Mouse (Mus musculus) hindbrain, embryonic 13.5 days (tissue): ENCODE data around the gene Tmem120a. TPM values are rescaled to one million over a fixed set of nuclear protein-coding genes. Genes with fewer than 3 reads are reported as not detected.

Experiments used
- ATAC-seq: fragments of 200-750 bp; cut with Nextera tagmentation; 2 replicates; pipeline ENCODE4 v1.8.0; 2017; ENCODE audit warnings: moderate TSS enrichment; ENCODE audit not compliant: low FRiP score
- H3K27ac ChIP-seq: fragments of 300-500 bp; sonication (generic); 2 replicates; pipeline ENCODE4 v1.5.1; 2015; ENCODE audit warnings: inconsistent platforms, mild to moderate bottlenecking, moderate library complexity
- H3K27me3 ChIP-seq: fragments of 300-500 bp; sonication (generic); 2 replicates; pipeline ENCODE4 v1.6.1; 2015; ENCODE audit warnings: mild to moderate bottlenecking, inconsistent platforms
- H3K36me3 ChIP-seq: fragments of 300-500 bp; sonication (generic); 2 replicates; pipeline ENCODE4 v1.6.1; 2015; ENCODE audit warnings: mild to moderate bottlenecking, inconsistent platforms
- H3K4me1 ChIP-seq: fragments of 300-500 bp; sonication (generic); replicated peaks from 2 replicates; pipeline ENCODE4 v1.6.1; 2015; ENCODE audit warnings: inconsistent platforms
- H3K4me2 ChIP-seq: fragments of 300-500 bp; sonication (generic); 2 replicates; pipeline ENCODE4 v1.6.1; 2015; ENCODE audit warnings: inconsistent platforms, mild to moderate bottlenecking, moderate library complexity
- H3K4me3 ChIP-seq: fragments of 300-500 bp; sonication (generic); 2 replicates; pipeline ENCODE4 v1.5.1; 2015; ENCODE audit warnings: mild to moderate bottlenecking, inconsistent platforms
- H3K9ac ChIP-seq: fragments of 300-500 bp; sonication (generic); 2 replicates; pipeline ENCODE4 v1.6.1; 2015; ENCODE audit warnings: mild to moderate bottlenecking, inconsistent platforms
- H3K9me3 ChIP-seq: fragments of 300-500 bp; sonication (generic); 2 replicates; pipeline ENCODE4 v1.6.1; 2016; ENCODE audit warnings: inconsistent platforms
- WGBS: fragments of 180-500 bp; shearing (Covaris S2); methylation state at CpG from one replicate; pipeline ENCODE4 v1.1.7; 2015; 5-methylcytosine and 5-hydroxymethylcytosine counted together
- polyA plus RNA-seq: library from polyadenylated mRNA; unstranded; fragments of >200 nt; fragmentation: Nextera tagmentation; extraction: Ambion mirVana; gene quantifications from 2 replicates; pipeline ENCODE4 v1.2.1, GENCODE M21; 2015

The Tmem120a gene
- polyA plus RNA-seq, 1 experiment from 2014 or later = 80.8 TPM

DNA sequence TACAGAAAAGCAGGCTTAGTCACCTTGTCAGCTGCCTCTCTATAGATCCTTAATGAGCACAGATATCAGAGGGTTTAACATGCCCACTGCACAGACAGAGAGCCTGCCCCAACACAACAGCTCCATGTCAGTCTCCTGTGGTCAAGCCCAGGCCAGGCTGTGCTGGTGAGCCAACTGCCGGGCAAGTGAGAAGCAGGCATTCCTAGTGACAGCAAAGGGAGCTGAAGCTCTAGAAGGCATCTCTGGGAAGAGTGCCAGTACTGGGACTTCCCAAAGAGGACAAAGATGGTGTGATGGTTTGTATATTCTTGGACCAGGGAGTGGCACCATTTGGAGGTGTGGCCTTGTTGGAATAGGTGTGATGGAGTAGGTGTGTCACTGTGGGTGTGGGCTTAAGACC lies 6.8 kb upstream of the Tmem120a start:
- no peak overlapping the region for H3K27ac ChIP-seq
- H3K4me3 ChIP-seq = no peak overlapping the region
- WGBS = 91% methylated on average over 1 of the region's 1 CpGs
- no peak overlapping the region for H3K4me2 ChIP-seq
- no peak overlapping the region for H3K9ac ChIP-seq
- 0 out of 2 replicates have a peak, but pooled peaks cover 3% of the 10 kb centered on the region for H3K27me3 ChIP-seq
- H3K9me3 ChIP-seq = peaks cover 11% of the 10 kb centered on the region; the same call in 1 of the 2 replicates
- 0 out of 2 replicates have a peak, but pooled peaks cover 3% of the 10 kb centered on the region for H3K36me3 ChIP-seq
- H3K4me1 ChIP-seq = no peaks in the 10 kb centered on the region
- no peak for ATAC-seq

DNA sequence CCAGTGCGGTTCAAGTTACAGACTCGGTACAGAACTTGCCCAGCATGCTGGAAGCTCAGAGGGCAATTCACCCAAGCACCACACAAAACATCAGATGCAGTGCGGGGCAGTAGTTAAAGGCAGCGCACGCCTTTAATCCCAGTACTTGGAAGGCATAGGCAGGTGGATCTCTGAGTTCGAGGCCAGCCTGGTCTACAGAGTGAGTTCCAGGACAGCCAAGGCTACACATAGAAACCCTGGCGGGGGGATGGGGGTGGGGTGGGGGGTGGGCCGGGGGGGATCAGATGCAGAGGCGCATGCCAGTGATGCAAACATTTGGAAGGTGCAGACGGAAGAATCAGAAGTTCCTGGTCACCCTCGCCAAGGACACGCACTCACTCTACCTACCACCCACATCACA lies 494 bp upstream of the Tmem120a start:
- H3K9me3 ChIP-seq = peaks cover 11% of the 10 kb centered on the region; the same call in 1 of the 2 replicates
- H3K27ac ChIP-seq = 0 out of 2 replicates have a peak overlapping the region, but pooled peaks have one; percentile 58
- peak overlapping the region; percentile 95 for H3K4me3 ChIP-seq
- WGBS = 27% methylated on average over 12 of the region's 12 CpGs
- peak overlapping the region; percentile 97 for H3K4me2 ChIP-seq
- ATAC-seq = no peak
- H3K27me3 ChIP-seq = peaks cover 9% of the 10 kb centered on the region; the same call in 1 of the 2 replicates
- H3K36me3 ChIP-seq = peaks cover 24% of the 10 kb centered on the region
- peaks cover 21% of the 10 kb centered on the region for H3K4me1 ChIP-seq
- peak overlapping the region; percentile 92 for H3K9ac ChIP-seq

DNA sequence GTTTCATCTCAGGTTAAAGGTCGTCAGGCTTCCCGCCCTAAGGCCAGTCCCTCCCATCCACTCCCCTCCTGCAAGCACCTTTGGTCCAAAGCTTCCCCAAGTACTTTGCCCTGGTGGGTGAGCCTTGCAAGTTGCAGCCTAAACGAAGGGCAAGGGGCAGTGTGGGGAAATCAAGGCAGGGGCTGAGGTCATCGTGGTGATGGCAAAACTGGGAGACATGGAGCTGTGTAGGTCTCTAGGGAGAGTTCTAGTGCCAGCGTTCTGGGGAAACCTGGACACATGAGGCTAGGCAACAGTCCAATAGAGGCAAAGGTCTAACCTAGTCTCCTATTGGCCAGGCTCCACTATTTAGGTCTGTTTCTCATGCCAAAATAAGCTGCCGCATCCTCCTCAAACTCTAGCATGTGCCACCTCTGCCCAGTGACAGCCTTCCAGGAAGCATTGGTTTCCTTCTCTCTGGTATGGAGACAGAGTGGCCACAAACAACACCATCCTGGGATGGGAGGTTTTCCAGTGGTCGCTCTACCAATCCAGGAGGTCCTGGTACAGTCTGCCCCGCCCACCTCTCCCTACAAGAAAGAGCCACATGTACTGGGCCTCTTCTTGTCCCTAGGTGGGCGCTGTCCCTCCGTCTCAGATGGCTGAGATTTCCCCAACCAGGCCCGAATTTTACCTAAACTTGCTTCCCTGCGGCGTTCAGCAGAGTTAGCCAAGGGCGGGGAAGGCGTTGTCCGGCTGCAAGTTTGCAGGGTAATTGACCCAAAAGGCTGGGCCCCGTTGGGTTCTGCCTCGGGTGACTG lies 1.1 kb downstream of the Tmem120a start:
- H3K4me3 ChIP-seq = peak overlapping the region; percentile 95
- H3K4me2 ChIP-seq = peak overlapping the region; percentile 97
- 26% methylated on average over 18 of the region's 18 CpGs for WGBS

DNA sequence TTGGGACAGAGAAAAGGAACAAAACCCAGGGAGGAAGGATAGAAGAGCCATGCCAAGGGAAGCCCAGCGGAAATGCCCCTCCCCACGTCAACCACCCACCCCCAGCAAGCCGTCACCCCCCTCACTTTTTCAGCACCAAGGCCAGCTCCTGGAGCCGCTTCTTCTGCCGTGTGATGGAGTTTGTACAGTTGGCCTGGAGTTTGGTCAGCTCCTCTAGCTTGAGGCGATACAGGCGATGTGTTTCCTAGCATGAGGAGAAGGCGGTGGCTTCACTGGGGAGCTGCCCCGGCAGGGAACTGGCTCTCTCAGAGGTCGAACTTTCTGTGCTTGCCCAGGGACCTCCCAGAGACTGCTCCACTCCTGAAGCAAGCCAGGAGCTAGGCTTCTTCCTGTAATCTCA lies 2.1 kb downstream of the Tmem120a start:
- Histone ChIP-seq H3K9ac (peak overlapping the region; percentile 92; the same call in 1 of the 2 replicates), H3K4me3 (no peak overlapping the region), H3K4me2 (no peak overlapping the region), H3K4me1 (peaks cover 21% of the 10 kb centered on the region), H3K9me3 (0 out of 2 replicates have a peak, but pooled peaks cover 5% of the 10 kb centered on the region), H3K36me3 (peaks cover 39% of the 10 kb centered on the region), H3K27ac (no peak overlapping the region), H3K27me3 (peaks cover 9% of the 10 kb centered on the region; the same call in 1 of the 2 replicates)
- 72% methylated on average over 10 of the region's 10 CpGs for WGBS
- no peak for ATAC-seq

More for the DNA sequence above, 1.1 kb downstream of the Tmem120a start:
- H3K36me3 ChIP-seq = peaks cover 32% of the 10 kb centered on the region
- H3K9ac ChIP-seq = peak overlapping the region; percentile 92
- peaks cover 9% of the 10 kb centered on the region; the same call in 1 of the 2 replicates for H3K27me3 ChIP-seq
- peak; percentile 57; the same call in 1 of the 2 replicates for ATAC-seq
- peaks cover 21% of the 10 kb centered on the region for H3K4me1 ChIP-seq
- H3K9me3 ChIP-seq = peaks cover 11% of the 10 kb centered on the region; the same call in 1 of the 2 replicates
- H3K27ac ChIP-seq = peak overlapping the region; percentile 58; the same call in 1 of the 2 replicates

DNA sequence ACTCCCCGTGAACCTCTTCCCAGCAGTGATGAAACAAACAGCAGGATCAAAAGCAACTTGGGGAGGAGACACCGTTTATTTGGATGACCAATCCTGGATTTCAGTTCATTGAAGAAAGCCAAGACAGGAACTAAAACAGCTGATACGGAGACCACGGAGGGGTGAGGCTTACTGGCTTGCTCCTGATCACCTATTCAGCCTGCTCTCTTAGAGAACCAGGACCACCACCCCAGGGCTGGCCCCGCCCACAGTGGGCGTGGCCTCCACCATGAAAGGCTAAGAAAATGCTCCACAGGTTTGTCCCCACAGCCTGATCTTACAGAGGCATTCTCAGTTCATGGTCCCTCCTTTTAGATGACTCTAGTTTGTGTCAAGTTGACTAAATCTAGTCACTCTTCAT lies 6.0 kb downstream of the Tmem120a start:
- H3K27ac ChIP-seq = no peak overlapping the region
- no peak for ATAC-seq
- H3K4me3 ChIP-seq = no peak overlapping the region
- H3K4me2 ChIP-seq = no peak overlapping the region
- H3K36me3 ChIP-seq = peaks cover 77% of the 10 kb centered on the region
- H3K27me3 ChIP-seq = no peaks in the 10 kb centered on the region
- H3K4me1 ChIP-seq = peaks cover 13% of the 10 kb centered on the region
- no peak overlapping the region for H3K9ac ChIP-seq
- H3K9me3 ChIP-seq = no peaks in the 10 kb centered on the region
- WGBS = 30% methylated on average over 6 of the region's 6 CpGs

DNA sequence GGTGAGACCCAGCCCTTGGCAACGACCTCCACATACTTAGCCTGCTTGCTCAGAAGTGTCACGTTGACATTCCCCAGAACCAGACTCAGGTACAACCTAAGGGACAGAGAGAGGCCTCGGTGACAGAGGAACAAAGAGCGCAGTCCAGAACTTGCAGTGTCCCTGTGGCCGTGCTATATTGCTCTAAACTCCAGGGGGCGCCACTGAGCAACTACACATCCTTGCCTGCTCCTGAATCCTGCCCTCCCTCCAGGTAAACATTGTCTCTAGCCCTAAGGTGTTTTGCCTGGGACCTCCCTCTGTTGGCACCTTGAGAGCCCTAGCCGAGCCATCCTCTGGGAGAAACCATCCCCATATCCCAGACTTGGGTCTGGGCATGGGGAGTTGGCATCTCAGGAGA lies 7.1 kb downstream of the Tmem120a start:
- Histone ChIP-seq H3K27me3 (no peaks in the 10 kb centered on the region), H3K4me2 (no peak overlapping the region), H3K4me1 (peaks cover 1% of the 10 kb centered on the region; the same call in 1 of the 2 replicates), H3K4me3 (no peak overlapping the region), H3K36me3 (peaks cover 88% of the 10 kb centered on the region), H3K9me3 (no peaks in the 10 kb centered on the region), H3K9ac (no peak overlapping the region), H3K27ac (no peak overlapping the region)
- 84% methylated on average over 7 of the region's 7 CpGs for WGBS
- no peak for ATAC-seq

DNA sequence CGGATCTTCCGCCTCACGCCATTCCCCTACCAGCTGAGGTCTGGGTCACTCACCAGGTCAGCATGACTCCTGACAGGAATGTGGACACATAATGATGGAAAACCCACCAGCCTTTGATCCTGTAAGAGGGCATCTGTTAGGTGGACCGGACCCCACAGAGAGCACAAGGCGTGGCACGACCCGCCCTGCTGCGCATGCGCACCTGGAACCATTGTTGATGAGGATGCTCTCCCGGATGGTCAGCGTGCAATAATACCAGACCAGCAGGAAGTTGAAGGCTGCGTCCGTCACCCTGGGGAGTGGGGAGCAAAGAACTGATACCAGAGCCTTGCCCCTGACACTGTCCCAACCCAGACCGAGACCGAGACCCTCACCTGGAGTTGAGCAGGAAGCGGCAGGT lies 7.7 kb downstream of the Tmem120a start:
- no peak overlapping the region for H3K27ac ChIP-seq
- no peaks in the 10 kb centered on the region for H3K27me3 ChIP-seq
- no peak overlapping the region for H3K4me2 ChIP-seq
- no peak overlapping the region for H3K9ac ChIP-seq
- H3K4me3 ChIP-seq = no peak overlapping the region
- H3K36me3 ChIP-seq = peaks cover 89% of the 10 kb centered on the region
- no peak for ATAC-seq
- 93% methylated on average over 16 of the region's 16 CpGs for WGBS
- H3K4me1 ChIP-seq = no peaks in the 10 kb centered on the region
- H3K9me3 ChIP-seq = no peaks in the 10 kb centered on the region

DNA sequence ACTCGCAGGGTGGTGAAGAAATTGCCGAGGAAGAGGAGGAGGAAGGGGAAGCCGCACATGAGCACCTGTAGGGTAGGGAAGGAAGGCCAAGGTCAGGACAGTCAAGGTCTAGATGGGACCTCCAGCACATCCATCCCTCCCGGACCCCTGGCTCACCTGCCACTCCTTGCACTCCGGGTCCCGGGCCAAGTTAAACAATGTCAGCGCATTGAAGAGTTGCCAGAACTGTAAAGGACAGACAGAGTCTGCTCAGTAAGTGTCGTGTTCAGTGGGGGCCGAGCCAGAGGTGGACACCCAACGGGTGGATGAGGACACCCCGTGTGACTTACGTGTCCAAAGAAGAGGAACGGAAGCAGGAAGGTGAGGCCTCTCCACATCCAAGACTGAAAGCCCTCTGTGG lies 8.5 kb downstream of the Tmem120a start:
- no peak overlapping the region for H3K9ac ChIP-seq
- WGBS = 90% methylated on average over 13 of the region's 13 CpGs
- no peak for ATAC-seq
- no peaks in the 10 kb centered on the region for H3K9me3 ChIP-seq
- H3K27me3 ChIP-seq = no peaks in the 10 kb centered on the region
- H3K4me1 ChIP-seq = no peaks in the 10 kb centered on the region
- H3K4me3 ChIP-seq = no peak overlapping the region
- H3K27ac ChIP-seq = no peak overlapping the region
- H3K36me3 ChIP-seq = peaks cover 89% of the 10 kb centered on the region
- no peak overlapping the region for H3K4me2 ChIP-seq

DNA sequence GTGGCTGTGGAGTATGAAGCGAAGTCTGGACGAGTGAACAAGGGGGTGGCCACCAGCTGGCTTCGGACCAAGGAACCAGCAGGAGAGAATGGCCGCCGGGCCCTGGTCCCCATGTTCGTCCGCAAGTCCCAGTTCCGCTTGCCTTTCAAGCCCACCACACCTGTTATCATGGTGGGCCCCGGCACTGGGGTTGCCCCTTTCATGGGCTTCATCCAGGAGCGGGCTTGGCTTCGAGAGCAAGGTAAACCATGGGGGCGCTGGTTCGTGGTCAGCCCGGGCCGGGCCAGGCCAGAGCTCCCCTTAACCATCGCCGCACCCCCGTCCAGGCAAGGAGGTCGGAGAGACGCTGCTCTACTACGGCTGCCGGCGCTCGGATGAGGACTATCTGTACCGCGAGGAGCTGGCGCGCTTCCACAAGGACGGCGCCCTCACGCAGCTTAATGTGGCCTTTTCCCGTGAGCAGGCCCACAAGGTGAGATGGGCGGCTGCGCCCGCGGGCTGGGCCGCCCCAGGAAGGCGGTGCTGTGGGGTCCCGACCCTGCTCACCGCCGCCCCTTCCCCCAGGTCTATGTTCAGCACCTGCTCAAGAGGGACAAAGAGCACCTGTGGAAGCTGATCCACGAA lies 10.1 kb downstream of the Tmem120a start:
- no peaks in the 10 kb centered on the region for H3K9me3 ChIP-seq
- peaks cover 93% of the 10 kb centered on the region for H3K36me3 ChIP-seq
- no peak overlapping the region for H3K4me2 ChIP-seq
- no peaks in the 10 kb centered on the region for H3K27me3 ChIP-seq
- ATAC-seq = no peak
- WGBS = 95% methylated on average over 42 of the region's 42 CpGs
- H3K9ac ChIP-seq = no peak overlapping the region
- H3K4me3 ChIP-seq = no peak overlapping the region
- H3K4me1 ChIP-seq = no peaks in the 10 kb centered on the region
- H3K27ac ChIP-seq = no peak overlapping the region

DNA sequence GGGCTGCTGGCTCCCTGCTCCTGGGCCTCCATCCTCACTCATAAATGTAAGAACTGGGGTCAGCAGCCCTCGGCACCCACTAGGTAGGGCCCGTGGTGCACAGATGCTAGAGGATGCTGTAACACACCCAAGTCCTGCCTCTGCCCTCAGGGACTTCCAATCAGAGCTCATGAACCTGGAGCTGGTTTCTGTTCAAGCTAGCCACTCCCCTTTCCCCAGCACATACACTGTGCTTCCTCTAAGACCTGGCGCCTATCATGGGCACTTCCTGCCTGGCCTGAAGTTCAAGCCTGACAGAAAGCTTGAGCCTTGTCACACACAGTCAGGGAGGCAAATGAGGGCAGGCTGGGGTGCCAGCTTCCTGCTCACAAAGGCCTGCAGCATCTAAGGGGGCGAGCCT lies 11.2 kb downstream of the Tmem120a start:
- H3K9ac ChIP-seq = no peak overlapping the region
- H3K27me3 ChIP-seq = no peaks in the 10 kb centered on the region
- no peak overlapping the region for H3K27ac ChIP-seq
- H3K4me3 ChIP-seq = no peak overlapping the region
- H3K9me3 ChIP-seq = no peaks in the 10 kb centered on the region
- ATAC-seq = no peak
- 89% methylated on average over 4 of the region's 4 CpGs for WGBS
- H3K36me3 ChIP-seq = peaks cover 99% of the 10 kb centered on the region
- peaks cover 6% of the 10 kb centered on the region; the same call in 1 of the 2 replicates for H3K4me1 ChIP-seq
- H3K4me2 ChIP-seq = no peak overlapping the region

DNA sequence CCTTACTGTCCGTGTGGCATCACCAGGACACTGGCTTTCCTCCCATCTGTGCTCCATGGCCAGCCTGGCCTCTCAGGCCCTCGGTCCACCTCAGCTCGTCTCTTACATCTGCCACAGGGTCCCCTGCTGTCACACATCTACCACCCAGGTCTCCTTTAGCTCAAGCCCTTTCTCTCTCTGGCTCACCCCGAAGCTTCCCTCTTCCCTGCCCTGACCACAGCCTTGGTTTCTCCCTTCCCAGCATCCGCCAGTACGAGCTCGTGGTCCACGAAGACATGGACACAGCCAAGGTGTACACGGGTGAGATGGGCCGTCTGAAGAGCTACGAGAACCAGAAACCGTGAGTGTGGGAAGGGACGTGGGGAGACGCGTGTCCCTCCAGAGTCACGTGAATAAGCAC lies 12.9 kb downstream of the Tmem120a start:
- H3K27ac ChIP-seq = no peak overlapping the region
- no peak overlapping the region for H3K4me3 ChIP-seq
- no peaks in the 10 kb centered on the region for H3K9me3 ChIP-seq
- H3K27me3 ChIP-seq = no peaks in the 10 kb centered on the region
- H3K36me3 ChIP-seq = peaks cover 82% of the 10 kb centered on the region
- peaks cover 24% of the 10 kb centered on the region for H3K4me1 ChIP-seq
- no peak overlapping the region for H3K9ac ChIP-seq
- no peak for ATAC-seq
- 94% methylated on average over 16 of the region's 16 CpGs for WGBS
- no peak overlapping the region for H3K4me2 ChIP-seq

DNA sequence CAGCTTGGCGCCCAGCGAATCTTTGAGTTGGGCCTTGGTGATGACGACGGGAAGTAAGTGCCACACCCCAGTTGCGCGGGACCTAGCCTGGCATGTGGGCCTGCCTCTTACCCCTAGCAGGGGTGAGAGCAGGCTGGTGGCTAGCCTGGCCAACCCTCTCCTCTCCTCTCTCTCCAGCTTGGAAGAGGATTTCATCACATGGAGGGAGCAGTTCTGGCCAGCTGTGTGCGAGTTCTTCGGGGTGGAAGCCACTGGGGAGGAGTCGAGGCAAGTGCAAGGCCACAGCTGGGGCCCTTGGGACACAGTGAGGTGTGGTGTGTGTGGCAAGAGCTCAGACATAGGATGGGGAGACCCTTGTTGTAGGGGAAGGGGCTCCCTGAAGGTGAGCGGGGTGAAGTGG lies 13.3 kb downstream of the Tmem120a start:
- peaks cover 28% of the 10 kb centered on the region for H3K4me1 ChIP-seq
- 95% methylated on average over 10 of the region's 10 CpGs for WGBS
- no peaks in the 10 kb centered on the region for H3K27me3 ChIP-seq
- no peaks in the 10 kb centered on the region for H3K9me3 ChIP-seq
- no peak overlapping the region for H3K4me3 ChIP-seq
- peaks cover 78% of the 10 kb centered on the region for H3K36me3 ChIP-seq
- H3K9ac ChIP-seq = no peak overlapping the region
- ATAC-seq = no peak
- H3K27ac ChIP-seq = no peak overlapping the region
- H3K4me2 ChIP-seq = no peak overlapping the region
